Mouse (Mus musculus) ES-Bruce4 (cell line): ENCODE data around the gene Ranbp17.

Experiments
- CTCF ChIP-seq: IDR thresholded peaks from one replicate; pipeline ENCODE4 v1.8.1; 2011; ENCODE audit warnings: low read depth, low read length
- EP300 ChIP-seq: IDR thresholded peaks from 2 replicates; pipeline ENCODE4 v1.6.1; 2011; ENCODE audit warnings: low read depth, low read length; ENCODE audit not compliant: insufficient read depth
- POLR2A ChIP-seq: IDR thresholded peaks from one replicate; pipeline ENCODE4 v1.8.1; 2011; ENCODE audit warnings: low read length; ENCODE audit not compliant: insufficient read depth

DNA sequence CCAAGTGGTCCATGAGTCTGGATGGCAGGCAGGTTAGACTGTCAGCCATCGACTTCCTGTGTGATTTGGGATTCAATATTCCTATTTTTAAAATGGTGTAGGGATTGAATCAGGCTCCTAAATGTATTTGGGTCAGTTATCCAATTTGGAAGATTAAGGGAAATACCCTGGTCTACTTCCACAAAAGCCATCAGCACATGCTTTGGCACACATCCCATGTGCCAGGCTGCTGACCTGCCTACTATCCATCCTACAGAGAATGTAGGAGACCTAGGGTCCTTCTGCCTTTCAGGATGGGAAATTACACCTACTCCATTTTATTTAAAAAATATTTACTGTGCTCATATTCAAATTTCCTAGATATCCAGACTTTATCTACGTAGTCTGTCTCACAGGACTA lies 306.1 kb downstream of the Ranbp17 start:
- TF ChIP-seq CTCF: no peak
- no peak for TF ChIP-seq POLR2A
- TF ChIP-seq EP300: no peak
